ENCODE assay signal across 15 mouse cellular contexts in the genomic region with DNA sequence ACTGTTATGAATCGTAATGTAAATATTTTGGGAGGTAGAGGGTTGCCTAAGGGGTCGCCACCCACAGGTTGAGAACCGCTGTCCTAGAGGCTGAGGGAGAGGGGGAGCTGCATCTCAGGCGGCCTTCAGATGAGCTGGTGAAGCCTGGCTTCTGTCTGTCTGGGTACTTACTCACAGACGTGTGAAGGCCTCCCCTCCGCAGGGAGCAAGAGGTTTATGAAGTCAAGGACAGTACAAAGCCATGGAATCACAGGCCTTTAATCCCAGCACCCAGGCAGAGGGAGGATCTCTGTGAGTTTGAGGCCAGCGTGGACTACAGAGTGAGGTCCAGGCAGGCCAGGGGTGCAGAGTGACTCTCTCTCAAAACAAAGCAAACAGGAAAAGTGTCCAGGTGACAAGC. TPM values are rescaled to one million over a fixed set of nuclear protein-coding genes. Genes with fewer than 3 reads are reported as not detected.
A peak's percentile ranks its signal among the peaks of the same experiment; 100 is the strongest.
DNase-seq lines count a peak whose midpoint lies in the region; ATAC-seq and TF ChIP-seq lines count a peak whose summit lies in the region.
"Had no signal": no experiment of that assay in that cellular context is flagged by ENCODE, and none has a peak within 500 bp of the region (broad histone marks: within the 10 kb centered on the region; RNA-seq: fewer than 3 reads in every experiment).

No protein-coding gene starts in this region.

- peak overlapping the region in 1 of 2 experiments; percentile 25; a peak in 2 of 4 replicates for H3K27ac ChIP-seq in heart, embryonic 14.5 days (replicated peaks in 1 of 2; ENCODE audit: control insufficient read depth in 1 of 2, insufficient read depth in 1 of 2, low read depth in 2 of 2, low read length in 2 of 2)
- H3K27ac ChIP-seq in neural tube, embryonic 13.5 days (replicated peaks), result peak overlapping the region; percentile 65
- no peak overlapping the region for H3K27ac ChIP-seq in neural tube, embryonic 15.5 days (replicated peaks)
- peak overlapping the region; percentile 48; the same call in 1 of the 2 replicates for H3K27ac ChIP-seq in hindbrain, embryonic 13.5 days
- H3K27ac ChIP-seq in olfactory bulb, adult 2 months (ENCODE audit: insufficient read depth, low read depth, low read length), result peak overlapping the region; percentile 82

- H3K27me3 ChIP-seq in heart, embryonic 14.5 days (ENCODE audit: control insufficient read depth, insufficient read depth, low read length), result no peaks in the 10 kb centered on the region
- no peaks in the 10 kb centered on the region for H3K27me3 ChIP-seq in neural tube, embryonic 13.5 days
- H3K27me3 ChIP-seq in neural tube, embryonic 15.5 days (replicated peaks), result no peaks in the 10 kb centered on the region
- H3K27me3 ChIP-seq in hindbrain, embryonic 13.5 days, result no peaks in the 10 kb centered on the region

- H3K36me3 ChIP-seq in heart, embryonic 14.5 days (ENCODE audit: control insufficient read depth, insufficient read depth, low read length), result peaks cover 37% of the 10 kb centered on the region
- peaks cover 14% of the 10 kb centered on the region for H3K36me3 ChIP-seq in neural tube, embryonic 13.5 days
- peaks cover 9% of the 10 kb centered on the region; the same call in 1 of the 2 replicates for H3K36me3 ChIP-seq in neural tube, embryonic 15.5 days
- peaks cover 13% of the 10 kb centered on the region for H3K36me3 ChIP-seq in hindbrain, embryonic 13.5 days

- H3K9ac ChIP-seq in heart, embryonic 14.5 days (ENCODE audit: low read length), result peak overlapping the region; percentile 25; the same call in 1 of the 2 replicates
- 0 out of 2 replicates have a peak overlapping the region, but pooled peaks have one; percentile 41 for H3K9ac ChIP-seq in neural tube, embryonic 13.5 days
- H3K9ac ChIP-seq in neural tube, embryonic 15.5 days (replicated peaks), result no peak overlapping the region
- H3K9ac ChIP-seq in hindbrain, embryonic 13.5 days, result no peak overlapping the region; the same call in 1 of the 2 replicates

- no peak for DNase-seq in heart, adult 8-10 months (ENCODE audit: low spot score)
- DNase-seq in adipocyte (ENCODE audit: low spot score), result no peak
- DNase-seq: cerebellum, postnatal 25 days; gastrocnemius, postnatal 25 days; kidney, adult 9 months; lung, adult 2 months; thymus, postnatal 4 days had no signal

- no peaks in the 10 kb centered on the region for H3K9me3 ChIP-seq in heart, embryonic 14.5 days (ENCODE audit: control insufficient read depth, low read length)
- no peaks in the 10 kb centered on the region for H3K9me3 ChIP-seq in neural tube, embryonic 13.5 days
- no peaks in the 10 kb centered on the region for H3K9me3 ChIP-seq in neural tube, embryonic 15.5 days (replicated peaks)
- H3K9me3 ChIP-seq in hindbrain, embryonic 13.5 days, result no peaks in the 10 kb centered on the region

- ATAC-seq in heart, embryonic 14.5 days (ENCODE audit: insufficient number of reproducible peaks, insufficient read depth, low FRiP score, low read depth), result no peak
- no peak for ATAC-seq in neural tube, embryonic 13.5 days (ENCODE audit: low read depth)
- no peak for ATAC-seq in neural tube, embryonic 15.5 days (ENCODE audit: low FRiP score)
- no peak for ATAC-seq in hindbrain, embryonic 13.5 days (ENCODE audit: low FRiP score)
- no peak for ATAC-seq in megakaryocyte progenitor cell, adult 5-6 weeks (replicated peaks; ENCODE audit: poor library complexity)
- ATAC-seq: CD4-positive, CD25-positive, alpha-beta regulatory T cell, adult 4 months; forebrain, embryonic 14.5 days had no signal

- no peak overlapping the region for H3K4me3 ChIP-seq in heart, embryonic 14.5 days (ENCODE audit: control insufficient read depth in 1 of 2, insufficient read depth in 1 of 2, low read depth in 1 of 2, low read length in 2 of 2)
- no peak overlapping the region for H3K4me3 ChIP-seq in neural tube, embryonic 13.5 days
- H3K4me3 ChIP-seq in neural tube, embryonic 15.5 days (replicated peaks), result no peak overlapping the region
- H3K4me3 ChIP-seq in hindbrain, embryonic 13.5 days, result no peak overlapping the region
- no peak overlapping the region for H3K4me3 ChIP-seq in olfactory bulb, adult 2 months (ENCODE audit: insufficient read depth, low read depth, low read length)

- WGBS in heart, embryonic 14.5 days, result 62% methylated on average over 7 of the region's 7 CpGs
- WGBS in neural tube, embryonic 13.5 days, result 76% methylated on average over 7 of the region's 7 CpGs
- 67% methylated on average over 7 of the region's 7 CpGs for WGBS in neural tube, embryonic 15.5 days
- 73% methylated on average over 7 of the region's 7 CpGs for WGBS in hindbrain, embryonic 13.5 days
- 75% methylated on average over 7 of the region's 7 CpGs for WGBS in olfactory bulb, adult 2 months

- no peak overlapping the region for H3K4me2 ChIP-seq in heart, embryonic 14.5 days (ENCODE audit: low read length)
- H3K4me2 ChIP-seq in neural tube, embryonic 13.5 days, result no peak overlapping the region
- H3K4me2 ChIP-seq in neural tube, embryonic 15.5 days, result no peak overlapping the region
- no peak overlapping the region for H3K4me2 ChIP-seq in hindbrain, embryonic 13.5 days

- no peak for TF ChIP-seq POLR2A in olfactory bulb, adult 2 months (IDR thresholded peaks at IDR 0.05; ENCODE audit: insufficient read depth, low read depth, low read length)

- H3K4me1 ChIP-seq in heart, embryonic 14.5 days (ENCODE audit: control insufficient read depth in 2 of 2, insufficient read depth in 2 of 2, low read length in 2 of 2), result peaks cover 13 to 20% of the 10 kb centered on the region in 2 experiments
- H3K4me1 ChIP-seq in neural tube, embryonic 13.5 days (replicated peaks), result peaks cover 24% of the 10 kb centered on the region
- H3K4me1 ChIP-seq in neural tube, embryonic 15.5 days, result peaks cover 12% of the 10 kb centered on the region
- H3K4me1 ChIP-seq in hindbrain, embryonic 13.5 days (replicated peaks), result peaks cover 20% of the 10 kb centered on the region
- peaks cover 20% of the 10 kb centered on the region for H3K4me1 ChIP-seq in olfactory bulb, adult 2 months (ENCODE audit: control insufficient read depth, insufficient read depth, low read length)

- no peak for TF ChIP-seq CTCF in olfactory bulb, adult 2 months (IDR thresholded peaks at IDR 0.05; ENCODE audit: insufficient read depth, low read depth, low read length)

RNA-seq across cellular contexts. Expression of a gene that starts 21.0 kb away (rescaled TPM):
- 11.1 and 12.8 TPM in 2 replicates for polyA plus RNA-seq in heart, embryonic 14.5 days (2014; fragmentation: Nextera tagmentation; extraction: Ambion mirVana)
- total RNA-seq in heart, adult 8-10 months (2022), result 10 to 100 TPM in 1 of 4 experiments, 1 to 10 TPM in 3; 6.8 to 10.7 (median 9.1) TPM
- 7.4 and 8.0 TPM in 2 replicates for polyA plus RNA-seq in neural tube, embryonic 13.5 days (2015; fragmentation: Nextera tagmentation; extraction: Ambion mirVana)
- 7.5 and 8.9 TPM in 2 replicates for polyA plus RNA-seq in neural tube, embryonic 15.5 days (2015; fragmentation: Nextera tagmentation; extraction: Ambion mirVana)
- polyA plus RNA-seq in hindbrain, embryonic 13.5 days (2015; fragmentation: Nextera tagmentation; extraction: Ambion mirVana), result 7.8 TPM in 2 replicates
- not detected in 2 replicates for polyA plus RNA-seq in olfactory bulb, adult 2 months (2012; ENCODE audit: insufficient read depth, insufficient read length, low replicate concordance, missing spikeins)
- total RNA-seq in megakaryocyte progenitor cell, adult 5-6 weeks (2015), result 14.0 and 21.2 TPM in 2 replicates
- 14.5 and 16.2 TPM in 2 replicates for total RNA-seq in megakaryocyte progenitor cell, adult 5-6 weeks (2017)

RNA-seq across cellular contexts. Expression of a gene that starts 33.5 kb away (rescaled TPM):
- 2.8 and 2.9 TPM in 2 replicates for polyA plus RNA-seq in heart, embryonic 14.5 days (2014; fragmentation: Nextera tagmentation; extraction: Ambion mirVana)
- total RNA-seq in heart, adult 8-10 months (2022), result 10 to 100 TPM; 20.5 to 28.9 (median 23.9) TPM
- polyA plus RNA-seq in neural tube, embryonic 13.5 days (2015; fragmentation: Nextera tagmentation; extraction: Ambion mirVana), result 0.66 and 0.73 TPM in 2 replicates
- polyA plus RNA-seq in neural tube, embryonic 15.5 days (2015; fragmentation: Nextera tagmentation; extraction: Ambion mirVana), result 0.75 and 1.2 TPM in 2 replicates
- polyA plus RNA-seq in hindbrain, embryonic 13.5 days (2015; fragmentation: Nextera tagmentation; extraction: Ambion mirVana), result 0.36 and 0.45 TPM in 2 replicates
- not detected in 2 replicates for polyA plus RNA-seq in olfactory bulb, adult 2 months (2012; ENCODE audit: insufficient read depth, insufficient read length, low replicate concordance, missing spikeins)
- not detected in 2 replicates for total RNA-seq in megakaryocyte progenitor cell, adult 5-6 weeks (2015)
- total RNA-seq in megakaryocyte progenitor cell, adult 5-6 weeks (2017), result not detected in 2 replicates

RNA-seq across cellular contexts. Expression of a gene that starts 51.0 kb away (rescaled TPM):
- 933 and 977 TPM in 2 replicates for polyA plus RNA-seq in heart, embryonic 14.5 days (2014; fragmentation: Nextera tagmentation; extraction: Ambion mirVana)
- 10 to 100 TPM; 20.8 to 26.2 (median 22.0) TPM for total RNA-seq in heart, adult 8-10 months (2022)
- polyA plus RNA-seq in neural tube, embryonic 13.5 days (2015; fragmentation: Nextera tagmentation; extraction: Ambion mirVana), result 6,082 and 6,118 TPM in 2 replicates
- polyA plus RNA-seq in neural tube, embryonic 15.5 days (2015; fragmentation: Nextera tagmentation; extraction: Ambion mirVana), result 4,048 and 4,915 TPM in 2 replicates
- polyA plus RNA-seq in hindbrain, embryonic 13.5 days (2015; fragmentation: Nextera tagmentation; extraction: Ambion mirVana), result 6,917 and 6,921 TPM in 2 replicates
- polyA plus RNA-seq in olfactory bulb, adult 2 months (2012; ENCODE audit: insufficient read depth, insufficient read length, low replicate concordance, missing spikeins), result 402 and 593 TPM in 2 replicates
- 794 and 868 TPM in 2 replicates for total RNA-seq in megakaryocyte progenitor cell, adult 5-6 weeks (2015)
- total RNA-seq in megakaryocyte progenitor cell, adult 5-6 weeks (2017), result 1,207 and 1,242 TPM in 2 replicates

Comparison
In these comparisons a context has a peak if more than half of its experiments do, and no peak if none do; other contexts are left out.
1. H3K9ac ChIP-seq: peak in heart, embryonic 14.5 days (single experiment) and neural tube, embryonic 13.5 days (single experiment); none in neural tube, embryonic 15.5 days (single experiment) and hindbrain, embryonic 13.5 days (single experiment).